Comparison of ENCODE assay signal across 24 mouse cellular contexts in genomic region chr16:94088819-94089692, GRCm38 (mm10). TPM values are rescaled to one million over a fixed set of nuclear protein-coding genes. Genes with fewer than 3 reads are reported as not detected.
DNase-seq lines count a peak whose midpoint lies in the region; ATAC-seq and TF ChIP-seq lines count a peak whose summit lies in the region.
"Had no signal": no experiment of that assay in that cellular context is flagged by ENCODE, and none has a peak within 500 bp of the region (broad histone marks: within the 10 kb centered on the region; RNA-seq: fewer than 3 reads in every experiment).

No protein-coding gene starts in this region.

- TF ChIP-seq POLR2A in limb, embryonic 14.5 days (IDR thresholded peaks at IDR 0.05; ENCODE audit: borderline replicate concordance, extremely low read depth, insufficient read depth, insufficient read length): no peak

- no peak overlapping the region for H3K4me2 ChIP-seq in hindbrain, embryonic 11.5 days (replicated peaks; ENCODE audit: low read depth, low read length)
- H3K4me2 ChIP-seq in hindbrain, embryonic 16.5 days (ENCODE audit: low read length): no peak overlapping the region
- H3K4me2 ChIP-seq in midbrain, embryonic 11.5 days: peak overlapping the region; percentile 1; the same call in 1 of the 2 replicates
- H3K4me2 ChIP-seq in midbrain, postnatal 0 days (ENCODE audit: low read depth, low read length, poor library complexity, severe bottlenecking): no peak overlapping the region
- peak overlapping the region; percentile 18; the same call in 1 of the 2 replicates for H3K4me2 ChIP-seq in embryonic facial prominence, embryonic 14.5 days (ENCODE audit: low read depth, low read length)
- H3K4me2 ChIP-seq in limb, embryonic 14.5 days (replicated peaks; ENCODE audit: low read depth, low read length, severe bottlenecking): 0 out of 2 replicates have a peak overlapping the region, but pooled peaks have one; percentile 7
- H3K4me2 ChIP-seq: embryonic facial prominence, embryonic 15.5 days; forebrain, embryonic 15.5 days; heart, embryonic 11.5 days; liver, embryonic 11.5 days had no signal

- H3K9ac ChIP-seq in hindbrain, embryonic 11.5 days (ENCODE audit: low read depth, low read length): no peak overlapping the region
- no peak overlapping the region for H3K9ac ChIP-seq in hindbrain, embryonic 16.5 days (ENCODE audit: low read depth, low read length)
- no peak overlapping the region for H3K9ac ChIP-seq in midbrain, embryonic 11.5 days (ENCODE audit: low read length)
- no peak overlapping the region for H3K9ac ChIP-seq in midbrain, postnatal 0 days (replicated peaks; ENCODE audit: low read length, poor library complexity, severe bottlenecking)
- H3K9ac ChIP-seq in embryonic facial prominence, embryonic 14.5 days (ENCODE audit: low read depth, low read length): 0 out of 2 replicates have a peak overlapping the region, but pooled peaks have one; percentile 25
- no peak overlapping the region for H3K9ac ChIP-seq in limb, embryonic 14.5 days (ENCODE audit: low read depth, low read length, severe bottlenecking)
- H3K9ac ChIP-seq: embryonic facial prominence, embryonic 15.5 days; forebrain, embryonic 15.5 days had no signal

- no peak overlapping the region for H3K4me3 ChIP-seq in hindbrain, embryonic 11.5 days (ENCODE audit: low read depth, low read length)
- no peak overlapping the region for H3K4me3 ChIP-seq in hindbrain, embryonic 16.5 days (ENCODE audit: low read length)
- H3K4me3 ChIP-seq in midbrain, embryonic 11.5 days (ENCODE audit: low read depth, low read length): no peak overlapping the region
- no peak overlapping the region for H3K4me3 ChIP-seq in midbrain, postnatal 0 days (ENCODE audit: low read depth, low read length)
- H3K4me3 ChIP-seq in embryonic facial prominence, embryonic 14.5 days (ENCODE audit: low read depth, low read length): peak overlapping the region; percentile 31; the same call in 1 of the 2 replicates
- H3K4me3 ChIP-seq in limb, embryonic 14.5 days (replicated peaks; ENCODE audit: low read length): no peak overlapping the region
- H3K4me3 ChIP-seq: embryonic facial prominence, embryonic 15.5 days; forebrain, embryonic 15.5 days had no signal

- peaks cover 97% of the 10 kb centered on the region for H3K27me3 ChIP-seq in hindbrain, embryonic 11.5 days (ENCODE audit: control insufficient read depth, insufficient read depth, low read length)
- peaks cover 70% of the 10 kb centered on the region for H3K27me3 ChIP-seq in hindbrain, embryonic 16.5 days (replicated peaks; ENCODE audit: control insufficient read depth, insufficient read depth, low read length)
- peaks cover 97% of the 10 kb centered on the region for H3K27me3 ChIP-seq in midbrain, embryonic 11.5 days (ENCODE audit: control insufficient read depth, insufficient read depth, low read length)
- peaks cover 88% of the 10 kb centered on the region for H3K27me3 ChIP-seq in midbrain, postnatal 0 days (ENCODE audit: insufficient read depth, low read length)
- H3K27me3 ChIP-seq in embryonic facial prominence, embryonic 14.5 days (replicated peaks; ENCODE audit: control insufficient read depth, insufficient read depth, low read length): peaks cover 99% of the 10 kb centered on the region
- peaks cover 96% of the 10 kb centered on the region for H3K27me3 ChIP-seq in limb, embryonic 14.5 days (ENCODE audit: control insufficient read depth, insufficient read depth, low read length)

- H3K27ac ChIP-seq in hindbrain, embryonic 11.5 days (ENCODE audit: low read depth, low read length): no peak overlapping the region
- H3K27ac ChIP-seq in hindbrain, embryonic 16.5 days (ENCODE audit: low read depth, low read length): no peak overlapping the region
- no peak overlapping the region for H3K27ac ChIP-seq in midbrain, embryonic 11.5 days (ENCODE audit: low read depth, low read length)
- no peak overlapping the region for H3K27ac ChIP-seq in midbrain, postnatal 0 days (ENCODE audit: low read depth, low read length)
- H3K27ac ChIP-seq in embryonic facial prominence, embryonic 14.5 days (replicated peaks; ENCODE audit: low read depth, low read length): no peak overlapping the region
- H3K27ac ChIP-seq in limb, embryonic 14.5 days (replicated peaks; ENCODE audit: low read depth, low read length): no peak overlapping the region
- H3K27ac ChIP-seq: embryonic facial prominence, embryonic 15.5 days; forebrain, embryonic 15.5 days had no signal

- DNase-seq in hindbrain, embryonic 11.5 days (ENCODE audit: low spot score): peak; percentile 48
- DNase-seq in midbrain, embryonic 11.5 days (ENCODE audit: low spot score, missing footprints): peak; percentile 91
- no peak for DNase-seq in midbrain, postnatal 0 days (ENCODE audit: low spot score)
- DNase-seq in embryonic facial prominence, embryonic 14.5 days (ENCODE audit: low spot score): no peak
- no peak for DNase-seq in limb, embryonic 14.5 days (ENCODE audit: low spot score)
- DNase-seq in spleen, postnatal 10 days (ENCODE audit: low spot score in 2 of 2): no peak
- no peak for DNase-seq in testis, postnatal 14 days (ENCODE audit: low spot score)
- DNase-seq: adrenal gland, postnatal 25 days; cerebellum, adult 9-10 months; gastrocnemius, postnatal 14 days; heart, adult 11 months; kidney, adult 11 months; kidney, postnatal 14 days; lung, adult 18-20 months; lung, postnatal 10 days; right cerebral cortex, postnatal 14 days had no signal

- no peaks in the 10 kb centered on the region for H3K9me3 ChIP-seq in hindbrain, embryonic 11.5 days (ENCODE audit: control insufficient read depth, low read length)
- H3K9me3 ChIP-seq in hindbrain, embryonic 16.5 days (ENCODE audit: control insufficient read depth, low read length): no peaks in the 10 kb centered on the region
- no peaks in the 10 kb centered on the region for H3K9me3 ChIP-seq in midbrain, embryonic 11.5 days (ENCODE audit: control insufficient read depth, low read length)
- H3K9me3 ChIP-seq in midbrain, postnatal 0 days (ENCODE audit: low read length): no peaks in the 10 kb centered on the region
- H3K9me3 ChIP-seq in embryonic facial prominence, embryonic 14.5 days (ENCODE audit: control insufficient read depth, low read length): no peaks in the 10 kb centered on the region
- no peaks in the 10 kb centered on the region for H3K9me3 ChIP-seq in limb, embryonic 14.5 days (ENCODE audit: control insufficient read depth, low read length)
- H3K9me3 ChIP-seq: embryonic facial prominence, embryonic 15.5 days; forebrain, embryonic 15.5 days had no signal

- ATAC-seq in hindbrain, embryonic 11.5 days (ENCODE audit: low FRiP score): no peak
- no peak for ATAC-seq in hindbrain, embryonic 16.5 days
- ATAC-seq in midbrain, embryonic 11.5 days (ENCODE audit: low FRiP score): no peak
- ATAC-seq in midbrain, postnatal 0 days (ENCODE audit: low FRiP score): no peak
- ATAC-seq in embryonic facial prominence, embryonic 14.5 days (ENCODE audit: low read depth): no peak
- no peak for ATAC-seq in limb, embryonic 14.5 days (ENCODE audit: low FRiP score, low read depth)
- ATAC-seq: CD4-positive, CD25-positive, alpha-beta regulatory T cell, adult 4 months; forebrain, embryonic 15.5 days had no signal

- peaks cover 3% of the 10 kb centered on the region; the same call in 1 of the 2 replicates for H3K4me1 ChIP-seq in hindbrain, embryonic 11.5 days (replicated peaks; ENCODE audit: control insufficient read depth, insufficient read depth, low read length)
- H3K4me1 ChIP-seq in hindbrain, embryonic 16.5 days (ENCODE audit: control insufficient read depth, insufficient read depth, low read depth, low read length): peaks cover 5% of the 10 kb centered on the region; the same call in 1 of the 2 replicates
- H3K4me1 ChIP-seq in midbrain, embryonic 11.5 days (ENCODE audit: control insufficient read depth, insufficient read depth, low read length): peaks cover 17% of the 10 kb centered on the region
- 0 out of 2 replicates have a peak, but pooled peaks cover 4% of the 10 kb centered on the region for H3K4me1 ChIP-seq in midbrain, postnatal 0 days (ENCODE audit: insufficient read depth, low read length)
- peaks cover 9% of the 10 kb centered on the region; the same call in 1 of the 2 replicates for H3K4me1 ChIP-seq in embryonic facial prominence, embryonic 14.5 days (ENCODE audit: control insufficient read depth, insufficient read depth, low read length)
- H3K4me1 ChIP-seq in limb, embryonic 14.5 days (ENCODE audit: control insufficient read depth, insufficient read depth, low read length): peaks cover 12% of the 10 kb centered on the region; the same call in 1 of the 2 replicates

- 5% methylated on average over 14 of the region's 14 CpGs for WGBS in hindbrain, embryonic 11.5 days
- WGBS in hindbrain, embryonic 16.5 days: 3% methylated on average over 14 of the region's 14 CpGs
- WGBS in midbrain, embryonic 11.5 days: 5% methylated on average over 14 of the region's 14 CpGs
- 6% methylated on average over 14 of the region's 14 CpGs for WGBS in midbrain, postnatal 0 days
- WGBS in embryonic facial prominence, embryonic 14.5 days: 10% methylated on average over 14 of the region's 14 CpGs
- 7% methylated on average over 14 of the region's 14 CpGs for WGBS in limb, embryonic 14.5 days

- no peak for TF ChIP-seq CTCF in midbrain, postnatal 0 days (IDR thresholded peaks at IDR 0.05)

- H3K36me3 ChIP-seq in hindbrain, embryonic 11.5 days (ENCODE audit: control insufficient read depth, insufficient read depth, low read length): no peaks in the 10 kb centered on the region
- no peaks in the 10 kb centered on the region for H3K36me3 ChIP-seq in hindbrain, embryonic 16.5 days (ENCODE audit: control insufficient read depth, insufficient read depth, low read length)
- H3K36me3 ChIP-seq in midbrain, embryonic 11.5 days (ENCODE audit: control insufficient read depth, insufficient read depth, low read length): no peaks in the 10 kb centered on the region
- H3K36me3 ChIP-seq in midbrain, postnatal 0 days (ENCODE audit: insufficient read depth, low read length): no peaks in the 10 kb centered on the region
- H3K36me3 ChIP-seq in embryonic facial prominence, embryonic 14.5 days (ENCODE audit: control insufficient read depth, insufficient read depth, low read length): no peaks in the 10 kb centered on the region
- no peaks in the 10 kb centered on the region for H3K36me3 ChIP-seq in limb, embryonic 14.5 days (ENCODE audit: control insufficient read depth, insufficient read depth, low read length)
- H3K36me3 ChIP-seq: embryonic facial prominence, embryonic 15.5 days; forebrain, embryonic 15.5 days had no signal

RNA-seq across cellular contexts. Expression of gene Sim2, which starts 4.3 kb away (rescaled TPM):
- polyA plus RNA-seq in hindbrain, embryonic 11.5 days (2014; fragmentation: Nextera tagmentation; extraction: Ambion mirVana): 0.35 and 0.39 TPM in 2 replicates
- polyA plus RNA-seq in hindbrain, embryonic 16.5 days (2015; fragmentation: Nextera tagmentation; extraction: Ambion mirVana): 0.10 TPM in 1 of 2 replicates, not detected in the other
- 1.8 and 2.3 TPM in 2 replicates for polyA plus RNA-seq in midbrain, embryonic 11.5 days (2014; fragmentation: Nextera tagmentation; extraction: Ambion mirVana)
- total RNA-seq in midbrain, postnatal 0 days (2014; rRNA removed): not detected in 2 replicates
- polyA plus RNA-seq in midbrain, postnatal 0 days (2015; fragmentation: Nextera tagmentation; extraction: Ambion mirVana): 0.05 and 0.10 TPM in 2 replicates
- polyA plus RNA-seq in embryonic facial prominence, embryonic 14.5 days (2014; fragmentation: Nextera tagmentation; extraction: Ambion mirVana): 3.3 and 3.6 TPM in 2 replicates
- polyA plus RNA-seq in limb, embryonic 14.5 days (2012; rRNA removed): 5.9 and 7.0 TPM in 2 replicates
- 0.97 and 1.4 TPM in 2 replicates for polyA plus RNA-seq in limb, embryonic 14.5 days (2014; fragmentation: Nextera tagmentation; extraction: Ambion mirVana)
- total RNA-seq: adrenal gland, postnatal 25 days; hematopoietic stem cell, adult 5-6 weeks had no signal
- polyA plus RNA-seq: CD4-positive, CD25-positive, alpha-beta regulatory T cell, adult 4 months; heart, postnatal 0 days had no signal

Comparison
In these comparisons a context has a peak if more than half of its experiments do, and no peak if none do; other contexts are left out.
1. DNase-seq: peak in hindbrain, embryonic 11.5 days (single experiment) and midbrain, embryonic 11.5 days (single experiment); none in midbrain, postnatal 0 days (single experiment), embryonic facial prominence, embryonic 14.5 days (single experiment), limb, embryonic 14.5 days (single experiment), spleen, postnatal 10 days (0 of 2) and testis, postnatal 14 days (single experiment).
2. H3K4me2 ChIP-seq: peak in midbrain, embryonic 11.5 days (single experiment), embryonic facial prominence, embryonic 14.5 days (single experiment) and limb, embryonic 14.5 days (single experiment); none in hindbrain, embryonic 11.5 days (single experiment), hindbrain, embryonic 16.5 days (single experiment) and midbrain, postnatal 0 days (single experiment).